Mouse (Mus musculus) myocyte (in vitro differentiated cells): ENCODE measurements around the gene Ppt2. TPM values are rescaled to one million over a fixed set of nuclear protein-coding genes. Genes with fewer than 3 reads are reported as not detected.

Experiments
- H3K27me3 ChIP-seq: one replicate; pipeline ENCODE4 v1.6.1; 2011; ENCODE audit not compliant: control insufficient read depth, insufficient read depth, insufficient read length
- H3K36me3 ChIP-seq: one replicate; pipeline ENCODE4 v1.6.1; 2011; ENCODE audit not compliant: control insufficient read depth, insufficient read depth
- H3K4me2 ChIP-seq: one replicate; pipeline ENCODE4 v1.6.1; 2011; ENCODE audit warnings: low read depth, control low read depth
- H3K4me3 ChIP-seq: one replicate; pipeline ENCODE4 v1.5.1; 2011; ENCODE audit warnings: mild to moderate bottlenecking, control low read depth, moderate library complexity
- H3K79me2 ChIP-seq: one replicate; pipeline ENCODE4 v1.6.1; 2011; ENCODE audit not compliant: control insufficient read depth, insufficient read depth
- H3ac ChIP-seq: one replicate; pipeline ENCODE4 v1.6.1; 2011; ENCODE audit not compliant: control insufficient read depth, insufficient read length
- CEBPB ChIP-seq: IDR thresholded peaks from 2 replicates; pipeline ENCODE4 v1.6.1; 2011; ENCODE audit warnings: mild to moderate bottlenecking, moderate library complexity; ENCODE audit not compliant: poor library complexity, insufficient read depth, severe bottlenecking
- E2F4 ChIP-seq: IDR thresholded peaks from one replicate; pipeline ENCODE4 v1.6.1; 2011; ENCODE audit warnings: mild to moderate bottlenecking, control low read depth, moderate library complexity; ENCODE audit not compliant: insufficient read depth
- MAX ChIP-seq: IDR thresholded peaks from one replicate; pipeline ENCODE4 v1.6.1; 2011; ENCODE audit warnings: low read depth, mild to moderate bottlenecking, control low read depth
- MYOD1 ChIP-seq, 3 experiments: IDR thresholded peaks; one replicate each; pipeline ENCODE4 v1.6.1; 2011; ENCODE audit warnings: control low read depth in 2 of 3, low read depth in 2 of 3, mild to moderate bottlenecking in 2 of 3, moderate library complexity in 1 of 3; ENCODE audit not compliant: insufficient read length in 2 of 3, control insufficient read depth in 1 of 3
- MYOG ChIP-seq, 3 experiments: IDR thresholded peaks; one replicate each; pipeline ENCODE4 v1.6.1; 2011; ENCODE audit warnings: control low read depth in 2 of 3, low read depth in 2 of 3, mild to moderate bottlenecking in 2 of 3; ENCODE audit not compliant: insufficient read length in 2 of 3, control insufficient read depth in 1 of 3, insufficient read depth in 1 of 3
- POLR2A ChIP-seq: IDR thresholded peaks from one replicate; pipeline ENCODE4 v1.6.1; 2011; ENCODE audit warnings: low read depth, mild to moderate bottlenecking, control low read depth, moderate library complexity; ENCODE audit not compliant: insufficient read length
- POLR2AphosphoS2 ChIP-seq: IDR thresholded peaks from one replicate; pipeline ENCODE4 v1.6.1; 2011; ENCODE audit warnings: low read depth, control low read depth; ENCODE audit not compliant: insufficient read length
- REST ChIP-seq: IDR thresholded peaks from one replicate; pipeline ENCODE4 v1.6.1; 2011; ENCODE audit warnings: mild to moderate bottlenecking, control low read depth, moderate library complexity; ENCODE audit not compliant: insufficient read depth, insufficient read length
- SRF ChIP-seq: IDR thresholded peaks from one replicate; pipeline ENCODE4 v1.6.1; 2011; ENCODE audit warnings: low read depth; ENCODE audit not compliant: control insufficient read depth, insufficient read length
- TCF12 ChIP-seq: IDR thresholded peaks from one replicate; pipeline ENCODE4 v1.6.1; 2011; ENCODE audit warnings: mild to moderate bottlenecking, control low read depth; ENCODE audit not compliant: poor library complexity, insufficient read depth, severe bottlenecking
- TCF3 ChIP-seq: IDR thresholded peaks from one replicate; pipeline ENCODE4 v1.6.1; 2011; ENCODE audit warnings: low read depth, control low read depth; ENCODE audit not compliant: insufficient read length
- USF1 ChIP-seq: IDR thresholded peaks from one replicate; pipeline ENCODE4 v1.6.1; 2011; ENCODE audit warnings: low read depth, mild to moderate bottlenecking, control low read depth, moderate library complexity
- polyA plus RNA-seq: library from polyadenylated mRNA; unstranded; fragments of >200 nt; fragmentation: generic; extraction: Trizol; gene quantifications from one replicate; pipeline ENCODE4 v1.2.1, GENCODE M21; 2012; ENCODE audit warnings: missing spikeins

Ppt2 gene
- polyA plus RNA-seq, 1 experiment = 21.9 TPM

DNA sequence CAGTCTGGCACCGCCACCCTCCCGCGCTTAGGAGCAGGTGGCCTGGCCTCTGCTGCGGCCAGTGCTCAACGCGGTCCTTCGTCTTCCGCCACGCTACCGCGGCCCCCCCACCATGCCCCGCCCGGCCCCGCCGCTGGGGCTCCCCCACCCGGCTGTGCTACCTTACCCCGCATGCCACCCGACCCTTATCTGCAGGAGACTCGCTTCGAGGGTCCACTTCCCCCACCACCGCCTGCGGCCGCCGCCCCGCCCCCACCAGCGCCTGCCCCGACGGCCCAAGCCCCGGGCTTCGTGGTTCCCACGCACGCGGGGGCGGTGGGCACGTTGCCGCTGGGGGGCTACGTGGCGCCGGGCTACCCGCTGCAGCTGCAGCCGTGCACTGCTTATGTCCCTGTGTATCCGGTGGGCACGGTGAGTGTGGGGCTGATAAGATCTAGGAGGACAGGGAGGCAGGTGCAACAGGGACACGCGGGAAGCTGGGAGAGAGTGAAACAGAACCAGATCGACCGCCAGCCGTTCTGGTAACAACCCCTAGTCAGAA lies 2.5 kb upstream of the Ppt2 start:
- TF ChIP-seq MYOD1 (IDR thresholded peaks at IDR 0.05; ENCODE audit: control insufficient read depth in 1 of 3, insufficient read length in 2 of 3, low read depth in 2 of 3) = peak in 1 of 3 experiments; percentile 1
- no peak for TF ChIP-seq SRF
- TF ChIP-seq E2F4 = no peak
- no peak for TF ChIP-seq MAX
- TF ChIP-seq POLR2AphosphoS2 = no peak
- no peak for TF ChIP-seq TCF12
- Histone ChIP-seq H3ac (no peak overlapping the region), H3K27me3 (peaks cover 45% of the 10 kb centered on the region), H3K4me2 (no peak overlapping the region), H3K36me3 (no peaks in the 10 kb centered on the region), H3K79me2 (no peaks in the 10 kb centered on the region), H3K4me3 (no peak overlapping the region)

DNA sequence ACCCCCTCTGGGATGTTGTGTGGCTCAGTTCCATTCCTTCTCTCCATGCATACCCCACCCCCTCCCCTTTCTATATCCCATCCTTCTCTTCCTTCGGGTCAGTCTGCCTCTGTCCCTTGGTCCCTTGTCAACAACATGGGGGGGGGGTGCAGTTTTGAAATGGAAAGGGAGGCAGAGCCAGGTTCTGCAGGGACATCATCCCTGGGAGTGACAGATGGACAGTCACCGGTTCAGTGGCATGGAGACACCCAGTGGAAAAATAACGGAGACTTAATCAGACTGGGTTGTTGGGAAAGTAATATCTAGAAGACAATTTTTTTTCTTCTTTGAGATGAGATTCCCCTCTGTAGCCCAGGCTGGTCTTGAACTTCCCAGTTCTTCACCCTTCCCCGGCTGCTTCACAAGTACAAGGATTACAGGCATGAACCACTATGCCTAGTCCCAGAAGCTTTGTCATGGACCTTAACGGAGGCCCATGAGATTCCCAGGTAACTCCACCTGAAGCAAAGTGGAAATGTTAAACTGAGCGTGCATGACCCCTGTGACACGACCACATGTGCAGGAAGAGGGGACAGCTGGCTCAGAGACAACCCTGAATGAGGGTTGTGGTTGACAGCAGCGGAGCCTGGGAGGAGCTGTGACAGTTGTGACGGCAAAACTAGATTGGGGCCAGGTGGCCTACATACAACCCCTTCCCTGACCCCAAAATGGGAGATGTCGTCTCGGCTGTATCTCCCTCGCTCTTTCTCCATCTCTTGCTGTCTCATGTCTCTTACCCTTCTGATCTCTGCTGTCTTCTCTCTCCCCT lies 1.7 kb upstream of the Ppt2 start:
- H3K27me3 ChIP-seq = peaks cover 45% of the 10 kb centered on the region
- H3K36me3 ChIP-seq = no peaks in the 10 kb centered on the region
- no peak overlapping the region for H3K4me3 ChIP-seq
- H3K4me2 ChIP-seq = no peak overlapping the region
- TF ChIP-seq CEBPB (no peak), SRF (no peak), TCF3 (no peak), E2F4 (no peak), TCF12 (no peak), USF1 (no peak), MAX (no peak), MYOD1 (IDR thresholded peaks at IDR 0.05; ENCODE audit: control insufficient read depth in 1 of 3, insufficient read length in 2 of 3, low read depth in 2 of 3) (no peak), POLR2AphosphoS2 (no peak)
- no peaks in the 10 kb centered on the region for H3K79me2 ChIP-seq
- H3ac ChIP-seq = no peak overlapping the region

DNA sequence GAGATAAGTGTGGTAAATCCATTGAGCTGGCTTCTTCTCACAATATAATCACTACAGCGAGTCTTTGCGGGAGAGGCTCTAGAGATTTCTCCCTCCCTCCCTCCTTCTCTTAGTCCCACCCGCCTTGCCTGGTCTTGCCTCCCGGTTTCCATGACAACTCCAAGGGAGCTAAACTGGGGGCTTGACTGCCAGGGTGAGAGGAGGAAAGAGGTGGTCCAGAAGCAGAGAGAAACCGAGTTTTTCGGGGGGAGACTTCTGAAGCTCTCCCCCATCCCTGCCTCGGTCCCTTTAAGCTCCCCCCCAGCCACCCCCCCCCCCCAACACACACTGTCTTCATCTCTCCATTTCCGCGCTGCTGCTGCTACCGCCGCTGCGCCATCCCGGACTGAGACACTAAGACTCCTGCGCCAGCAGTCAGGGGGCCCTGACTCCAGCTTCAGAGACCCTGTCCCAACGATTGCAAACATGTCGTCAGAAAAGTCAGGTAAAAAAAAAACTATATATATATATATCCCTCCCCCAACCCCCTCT lies 976 bp upstream of the Ppt2 start, which contains the start of gene Prrt1:
Prrt1 (plus strand) TSS at position 313 of the 531 bp plus-strand sequence.
- Histone ChIP-seq H3K4me2 (peak within 1 kb of the TSS; percentile 70), H3K4me3 (peak within 1 kb of the TSS; percentile 42), H3K79me2 (no peaks in the 10 kb centered on the region), H3ac (no peak within 1 kb of the TSS), H3K36me3 (no peaks in the 10 kb centered on the region), H3K27me3 (peaks cover 44% of the 10 kb centered on the region)
- TF ChIP-seq TCF12 (no peak), E2F4 (no peak), POLR2AphosphoS2 (no peak), SRF (no peak), MAX (no peak), USF1 (no peak), MYOD1 (IDR thresholded peaks at IDR 0.05; ENCODE audit: control insufficient read depth in 1 of 3, insufficient read length in 2 of 3, low read depth in 2 of 3) (no peak), POLR2A (no peak), REST (no peak), MYOG (IDR thresholded peaks at IDR 0.05; ENCODE audit: control insufficient read depth in 1 of 3, insufficient read depth in 1 of 3, insufficient read length in 2 of 3, low read depth in 2 of 3) (no peak), TCF3 (no peak)

DNA sequence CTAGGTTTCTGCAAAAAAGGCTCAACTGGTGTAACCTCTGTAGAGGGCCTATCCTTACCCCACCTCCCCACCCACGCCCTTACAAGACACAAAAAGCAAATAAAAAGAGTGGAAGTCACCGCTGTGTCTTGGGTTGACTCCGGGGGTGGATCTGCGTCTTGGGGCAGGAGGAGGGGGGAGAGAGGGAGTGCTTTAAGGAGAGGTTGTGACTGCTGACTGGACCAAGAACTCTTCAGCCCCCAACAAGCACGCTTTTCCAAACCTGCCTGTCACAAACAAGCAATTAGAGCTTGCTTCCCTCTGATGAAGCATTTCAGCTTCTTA lies 296 bp upstream of the Ppt2 start:
- Histone ChIP-seq H3ac (no peak overlapping the region), H3K4me2 (peak overlapping the region; percentile 70), H3K36me3 (no peaks in the 10 kb centered on the region), H3K79me2 (no peaks in the 10 kb centered on the region), H3K4me3 (peak overlapping the region; percentile 42), H3K27me3 (peaks cover 37% of the 10 kb centered on the region)
- TF ChIP-seq SRF = no peak
- TF ChIP-seq POLR2A = no peak
- TF ChIP-seq USF1 = no peak
- no peak for TF ChIP-seq TCF3
- no peak for TF ChIP-seq E2F4
- no peak for TF ChIP-seq POLR2AphosphoS2
